Mouse (Mus musculus): ENCODE data around the gene Arhgap25.
"Not testable (repeated sequence)": the region's sequence is repeated elsewhere in the genome, so short reads cannot be mapped to it uniquely, and the experiment has no call there.

The Arhgap25 gene

GRCm38 (mm10) chr6:87503536-87503935 lies 29.5 kb downstream of the Arhgap25 start:
- no peak for DNase-seq (ENCODE audit: low spot score)

DNA sequence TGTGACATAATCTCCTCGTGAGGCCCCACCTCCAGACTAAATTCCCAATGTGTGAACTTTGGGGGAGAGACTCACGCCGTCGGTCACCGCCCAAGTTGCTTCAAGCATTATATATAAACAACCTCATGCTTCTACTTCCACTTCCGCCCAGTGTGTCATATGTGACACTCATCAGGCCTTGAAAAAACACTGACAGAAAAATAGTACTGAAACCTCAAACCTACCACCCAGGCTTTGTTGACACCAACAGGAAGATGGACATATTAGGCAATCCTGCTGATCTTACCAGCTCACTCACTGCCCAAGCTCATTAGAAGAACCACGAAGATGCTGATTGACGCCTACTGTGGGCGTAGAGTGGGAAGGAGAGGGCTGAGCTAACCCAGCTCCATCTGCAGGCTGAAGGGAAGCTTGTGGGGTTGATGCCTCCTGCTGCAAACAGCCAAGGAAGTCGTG lies 30.2 kb downstream of the Arhgap25 start:
- no peak for DNase-seq (ENCODE audit: low spot score)

DNA sequence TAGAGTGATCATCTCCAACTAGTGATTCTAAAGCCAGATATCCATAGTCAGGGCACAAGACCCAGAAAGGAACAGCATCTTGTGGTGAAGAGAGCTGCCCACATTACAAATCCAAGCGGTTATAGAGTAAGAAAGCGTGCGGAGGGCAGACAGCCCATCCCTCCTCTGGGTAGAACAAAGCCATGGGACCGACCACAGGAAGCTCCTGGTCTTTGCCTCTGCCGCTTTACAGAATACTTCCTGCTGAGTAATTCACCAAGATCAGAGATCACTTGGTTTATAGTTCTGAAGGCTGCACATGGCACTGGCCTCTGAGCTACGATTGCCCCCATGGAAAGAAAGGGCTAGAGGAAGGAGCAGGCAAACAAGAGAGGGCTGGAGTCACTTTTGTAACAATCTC lies 30.6 kb downstream of the Arhgap25 start:
- no peak for DNase-seq (ENCODE audit: low spot score)

DNA sequence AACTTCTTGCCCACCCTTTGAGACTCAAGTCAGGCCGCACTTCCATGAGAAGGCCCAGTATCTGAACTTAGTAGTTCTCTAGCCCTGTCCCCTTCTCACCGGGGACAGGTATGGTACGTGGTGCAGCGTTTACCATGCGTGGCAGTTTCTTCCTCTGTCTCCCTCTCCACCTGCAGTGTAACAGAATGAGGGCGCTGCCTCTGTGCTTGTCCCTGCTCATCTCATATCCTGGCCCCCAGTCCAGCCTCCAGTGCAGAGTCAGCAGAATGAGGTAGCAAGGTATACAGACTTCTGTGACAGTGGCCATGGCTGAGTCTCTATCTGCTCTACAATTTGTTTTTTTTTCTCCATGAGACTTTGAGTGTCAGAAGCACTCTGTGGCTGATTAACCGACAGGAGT lies 32.4 kb downstream of the Arhgap25 start:
- no peak for DNase-seq (ENCODE audit: low spot score)

DNA sequence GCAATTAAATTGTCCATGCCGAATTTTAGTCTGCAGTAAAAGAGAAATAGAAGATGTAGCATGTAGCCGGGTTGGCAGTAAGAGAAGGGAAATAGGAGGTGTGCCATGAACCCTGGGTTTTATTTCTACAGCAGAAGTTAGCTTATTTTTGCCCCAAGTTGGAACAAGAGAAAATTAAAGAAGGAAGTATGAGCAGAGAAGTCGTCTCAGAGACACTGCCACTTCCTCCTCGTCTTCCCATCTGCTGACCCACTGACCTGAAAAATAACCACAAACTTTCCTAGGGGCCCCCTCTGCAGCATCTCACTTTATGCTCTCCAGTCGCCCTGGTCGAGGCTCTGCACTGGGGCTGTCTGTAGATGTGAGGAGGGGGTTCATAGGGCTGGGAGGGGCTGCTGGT lies 33.3 kb downstream of the Arhgap25 start:
- no peak for DNase-seq (ENCODE audit: low spot score)

DNA sequence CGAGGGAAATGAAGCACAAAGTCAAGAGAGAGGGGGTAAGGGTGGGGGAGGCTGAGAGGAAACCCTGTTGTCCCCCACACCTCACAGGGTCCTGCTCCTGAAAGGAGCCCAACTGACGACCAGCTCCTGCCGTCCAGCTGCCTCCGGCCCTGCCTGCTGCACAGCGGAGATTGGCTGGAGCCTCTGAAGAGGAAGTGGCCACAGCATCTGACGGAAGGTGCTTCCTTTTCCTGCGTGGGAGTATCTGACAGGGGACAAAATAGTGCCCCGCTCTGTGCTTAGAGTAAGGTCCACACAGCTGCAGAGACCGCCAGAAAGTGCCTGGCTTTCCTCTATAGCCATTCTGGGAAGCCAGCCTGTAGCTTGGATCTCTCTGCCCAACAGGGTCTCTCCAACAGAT lies 36.9 kb downstream of the Arhgap25 start:
- no peak for DNase-seq (ENCODE audit: low spot score)

GRCm38 (mm10) chr6:87494339-87494738 lies 38.7 kb downstream of the Arhgap25 start:
- no peak for DNase-seq (ENCODE audit: low spot score)

DNA sequence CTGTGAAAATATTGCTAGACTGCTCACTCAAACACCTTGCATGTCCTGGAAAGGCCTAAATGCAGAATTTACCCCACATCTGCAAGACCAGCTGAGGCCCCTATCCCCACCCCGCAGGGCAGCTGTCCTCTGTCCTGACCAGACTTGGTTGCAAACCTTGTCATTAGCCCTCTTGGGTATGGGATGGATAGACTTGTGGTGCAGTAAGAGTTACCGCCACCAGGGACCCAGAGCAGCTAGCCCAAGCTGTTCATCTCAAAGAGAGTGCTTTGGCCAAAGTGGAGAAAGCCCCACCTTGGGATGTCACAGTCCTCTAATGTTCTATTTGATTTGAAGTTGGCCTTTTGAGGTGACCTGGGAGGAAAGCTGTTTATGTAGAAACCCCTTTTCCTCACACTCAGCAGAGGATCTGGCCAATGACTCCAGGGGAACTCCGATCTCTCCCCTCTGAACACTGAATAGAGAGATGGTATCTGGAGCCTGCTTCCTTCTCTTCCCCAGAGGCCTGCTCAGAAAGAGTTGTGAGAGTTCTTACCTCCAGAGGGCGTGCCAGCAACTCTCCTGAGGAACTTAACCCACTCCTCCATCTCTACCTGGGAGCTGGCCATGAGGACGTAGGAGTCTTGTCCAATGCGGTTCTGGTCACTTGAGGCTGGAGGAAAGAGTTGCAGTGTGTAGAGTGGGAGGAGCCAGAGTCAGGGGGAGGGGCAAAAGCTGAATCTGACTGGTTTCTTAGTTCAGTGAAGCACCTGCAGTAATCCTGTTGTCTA lies 45.2 kb downstream of the Arhgap25 start:
- peak; percentile 7 for DNase-seq (ENCODE audit: low spot score)

DNA sequence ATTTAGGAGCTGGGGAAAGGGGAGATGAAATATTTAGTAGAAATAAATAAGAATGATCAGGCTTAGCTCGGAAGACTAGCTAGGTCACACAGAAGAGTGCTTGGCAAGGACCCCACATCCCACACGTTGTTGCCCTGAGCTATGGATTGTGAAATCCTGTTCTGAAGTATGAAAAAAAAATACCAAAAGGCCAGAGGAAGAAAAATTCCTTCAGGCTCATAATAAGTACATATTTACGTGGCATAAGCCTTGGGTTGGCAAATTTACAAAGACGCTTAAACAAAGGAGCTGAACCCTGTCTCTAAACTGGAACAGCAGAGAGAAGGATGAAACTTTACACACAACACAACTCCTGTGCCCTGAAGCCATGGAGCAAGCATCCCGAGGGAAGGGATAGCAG lies 48.3 kb downstream of the Arhgap25 start:
- no peak for DNase-seq (ENCODE audit: low spot score)

- DNase-seq (ENCODE audit: low spot score): no peak
These were observed 49.2 kb downstream of the Arhgap25 start for GRCm38 (mm10) chr6:87483900-87484289.

GRCm38 (mm10) chr6:87483224-87483899 lies 49.7 kb downstream of the Arhgap25 start:
- DNase-seq (ENCODE audit: low spot score): no peak

GRCm38 (mm10) chr6:87479291-87479999 lies 53.6 kb downstream of the Arhgap25 start:
- DNase-seq (ENCODE audit: low spot score): no peak

GRCm38 (mm10) chr6:87478847-87479246 lies 54.2 kb downstream of the Arhgap25 start:
- DNase-seq (ENCODE audit: low spot score): no peak

DNA sequence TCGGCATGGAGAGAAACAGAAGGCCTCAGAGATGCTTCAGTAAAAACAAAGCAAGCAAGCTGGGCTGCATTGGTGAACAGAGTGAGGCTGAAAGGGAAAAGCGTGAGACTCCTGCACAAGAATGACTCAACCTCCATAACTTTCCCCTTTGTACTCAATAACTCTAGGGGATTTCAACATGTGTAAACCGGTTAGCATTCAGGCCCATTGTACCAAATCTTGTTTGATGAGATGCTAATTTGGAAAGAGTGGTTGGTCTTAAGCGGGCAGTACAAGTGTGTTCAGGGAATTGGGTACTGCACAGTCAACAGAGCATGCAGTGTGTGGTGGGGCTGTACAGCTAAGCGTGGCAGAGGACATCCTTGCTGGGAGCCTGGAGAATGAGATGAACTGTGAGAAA lies 57.8 kb downstream of the Arhgap25 start:
- no peak for DNase-seq (ENCODE audit: low spot score)

DNA sequence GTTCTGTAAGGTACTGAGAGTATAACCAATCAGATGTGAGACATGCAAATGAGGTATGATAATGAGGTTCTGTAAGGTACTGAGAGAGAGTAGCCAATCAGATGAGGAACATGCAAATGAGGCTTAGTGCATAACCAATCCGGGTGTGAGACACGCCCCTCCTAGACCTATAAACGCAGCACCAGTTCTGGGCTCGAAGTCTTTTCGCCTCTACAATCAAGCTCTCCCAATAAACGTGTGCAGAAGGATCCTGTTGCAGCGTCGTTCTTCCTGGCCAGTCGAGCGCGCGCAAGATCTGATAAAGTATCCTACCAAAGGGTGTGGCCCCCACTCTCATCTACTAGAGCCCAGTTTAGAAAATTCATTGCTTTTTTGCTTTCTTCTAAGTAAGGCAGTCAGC lies 63.0 kb downstream of the Arhgap25 start:
- DNase-seq (ENCODE audit: low spot score): not testable (repeated sequence)

DNA sequence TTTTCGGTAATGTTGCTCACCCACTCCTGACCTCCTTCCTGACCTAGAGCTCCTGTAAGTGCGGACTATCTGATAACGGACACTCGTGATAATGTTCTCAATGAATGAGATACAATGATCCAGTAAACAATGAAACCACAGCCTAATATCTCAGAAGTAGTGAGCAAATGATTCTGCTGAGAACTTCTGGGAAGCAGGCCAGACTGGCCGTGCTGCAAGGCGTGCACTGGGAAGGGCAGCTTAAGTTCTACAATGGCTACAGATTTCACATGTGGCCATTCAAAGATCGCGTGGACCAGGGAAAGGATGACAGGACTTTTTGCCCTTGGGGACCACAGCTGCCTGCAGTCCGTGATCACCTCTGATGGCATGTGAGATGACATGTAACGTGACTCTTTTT lies 64.7 kb downstream of the Arhgap25 start:
- DNase-seq (ENCODE audit: low spot score): no peak

- no peak for DNase-seq (ENCODE audit: low spot score)
These were observed 65.7 kb downstream of the Arhgap25 start for GRCm38 (mm10) chr6:87467373-87467772.

GRCm38 (mm10) chr6:87466221-87466620 lies 66.8 kb downstream of the Arhgap25 start:
- peak; percentile 59 for DNase-seq (ENCODE audit: low spot score)

DNA sequence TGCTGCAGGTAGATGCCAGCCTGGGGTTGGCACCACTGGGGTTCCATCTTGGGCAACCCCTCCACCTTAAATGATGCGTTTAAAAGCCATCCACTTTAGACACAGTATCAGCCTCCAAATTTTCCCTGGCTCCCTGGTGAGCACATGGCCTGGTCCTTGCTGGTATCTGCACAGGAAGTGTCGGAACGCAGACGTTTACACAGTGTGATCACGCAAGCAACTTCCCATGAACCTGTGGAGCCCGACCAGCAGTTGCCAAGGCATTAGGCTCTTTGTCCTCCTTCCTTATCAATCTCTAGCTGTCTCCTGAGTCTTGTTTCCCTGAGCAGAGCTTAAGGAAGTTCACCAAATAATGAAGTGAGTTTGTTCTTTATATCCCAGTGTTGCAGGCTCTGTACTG lies 77.6 kb downstream of the Arhgap25 start:
- DNase-seq (ENCODE audit: low spot score): no peak

- no peak for DNase-seq (ENCODE audit: low spot score)
These were observed 81.3 kb downstream of the Arhgap25 start for GRCm38 (mm10) chr6:87451771-87452170.

DNA sequence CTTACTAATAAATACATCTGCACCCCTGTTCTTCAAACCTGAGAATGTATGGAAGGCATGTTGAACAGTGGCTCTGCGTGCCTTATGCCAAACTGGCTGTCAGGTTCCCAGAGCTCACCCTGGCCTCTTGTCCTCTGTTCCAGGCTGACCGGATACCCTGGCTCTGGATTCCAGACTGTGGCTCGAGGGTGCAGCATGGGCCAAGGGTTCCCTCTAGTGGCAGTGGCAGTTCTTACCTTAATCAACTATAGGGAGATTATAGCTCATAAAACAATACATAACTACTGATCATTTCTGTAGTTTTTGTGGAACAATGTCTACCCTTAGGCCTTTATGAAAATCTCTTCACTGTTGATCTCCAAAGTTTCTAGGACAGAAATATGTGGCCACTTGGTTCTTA lies 82.0 kb downstream of the Arhgap25 start:
- DNase-seq (ENCODE audit: low spot score): no peak

DNA sequence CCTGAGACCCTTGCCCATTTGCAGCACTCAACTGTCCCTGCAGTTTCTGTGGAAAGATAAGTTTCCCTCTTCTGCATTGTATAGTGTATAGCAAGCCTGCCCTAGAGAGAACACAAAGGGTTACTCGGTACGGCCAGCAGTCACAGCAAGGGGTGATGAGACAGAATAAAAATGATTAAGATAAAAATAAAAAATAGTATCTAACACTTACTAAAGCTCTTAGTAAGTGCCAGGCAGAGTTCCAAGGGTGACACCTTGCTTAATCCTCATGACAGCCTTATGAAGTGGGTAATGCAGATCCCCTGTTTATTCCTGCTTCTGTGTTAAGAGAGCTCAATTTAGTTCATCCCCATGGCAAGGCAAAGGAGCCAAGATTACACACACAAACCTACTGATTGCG lies 83.5 kb downstream of the Arhgap25 start:
- DNase-seq (ENCODE audit: low spot score): no peak

DNA sequence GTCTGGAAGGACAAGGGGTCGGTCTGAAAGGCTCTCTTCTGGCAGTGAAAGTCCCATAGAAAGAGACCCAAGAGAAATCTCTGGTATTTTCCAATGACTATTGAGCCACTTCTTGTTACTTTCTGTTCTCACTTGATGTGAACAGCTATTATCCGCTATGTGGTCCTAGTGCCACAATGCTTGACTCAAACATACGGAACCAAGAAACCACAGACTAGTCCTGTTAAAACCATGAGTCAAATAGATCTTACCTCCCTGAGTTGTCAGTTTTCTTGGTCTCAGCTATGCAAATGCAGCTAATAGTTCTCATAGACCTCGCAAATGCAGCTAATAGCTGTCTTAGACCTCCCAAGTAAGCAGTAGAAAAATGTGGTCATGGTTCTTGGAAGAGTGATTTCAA lies 85.8 kb downstream of the Arhgap25 start:
- DNase-seq (ENCODE audit: low spot score): no peak

Data from c-Kit-positive CD71-positive TER-119-positive erythroid progenitor cells, embryonic 14.5 days (primary cell).